Mouse (Mus musculus) heart, embryonic 15.5 days (tissue): ENCODE measurements at regions not wholly inside any gene's neighbourhood (a gene's known extent, or its start where the extent isn't known, plus 50 kb on each side); places are given as distances from the start of the nearest gene placed in this dataset.

Experiments used
- ATAC-seq: fragments of 200-750 bp; cut with Nextera tagmentation; replicated peaks from 2 replicates; pipeline ENCODE4 v1.8.0; 2017; ENCODE audit warnings: low read depth, moderate TSS enrichment; ENCODE audit not compliant: insufficient number of reproducible peaks, insufficient read depth, low FRiP score
- H3K27ac ChIP-seq: fragments of 300-500 bp; sonication (generic); 2 replicates; pipeline ENCODE4 v1.5.1; 2015; ENCODE audit warnings: mild to moderate bottlenecking, inconsistent platforms
- H3K27me3 ChIP-seq: fragments of 300-500 bp; sonication (generic); 2 replicates; pipeline ENCODE4 v1.6.1; 2015; ENCODE audit warnings: inconsistent platforms
- H3K36me3 ChIP-seq: fragments of 300-500 bp; sonication (generic); 2 replicates; pipeline ENCODE4 v1.6.1; 2015; ENCODE audit warnings: mild to moderate bottlenecking, inconsistent platforms
- H3K4me1 ChIP-seq: fragments of 300-500 bp; sonication (generic); replicated peaks from 2 replicates; pipeline ENCODE4 v1.6.1; 2015; ENCODE audit warnings: inconsistent platforms
- H3K4me2 ChIP-seq: fragments of 300-500 bp; sonication (generic); 2 replicates; pipeline ENCODE4 v1.6.1; 2015; ENCODE audit warnings: inconsistent platforms, mild to moderate bottlenecking, moderate library complexity
- H3K4me3 ChIP-seq: fragments of 300-500 bp; sonication (generic); 2 replicates; pipeline ENCODE4 v1.5.1; 2015; ENCODE audit warnings: mild to moderate bottlenecking, inconsistent platforms
- H3K9ac ChIP-seq: fragments of 300-500 bp; sonication (generic); 2 replicates; pipeline ENCODE4 v1.6.1; 2015; ENCODE audit warnings: mild to moderate bottlenecking, inconsistent platforms
- H3K9me3 ChIP-seq: fragments of 300-500 bp; sonication (generic); replicated peaks from 2 replicates; pipeline ENCODE4 v1.6.1; 2016; ENCODE audit warnings: inconsistent platforms
- WGBS: fragments of 180-500 bp; shearing (Covaris S2); methylation state at CpG from one replicate; pipeline ENCODE4 v1.1.7; 2015; ENCODE audit warnings: mixed read lengths; 5-methylcytosine and 5-hydroxymethylcytosine counted together

DNA sequence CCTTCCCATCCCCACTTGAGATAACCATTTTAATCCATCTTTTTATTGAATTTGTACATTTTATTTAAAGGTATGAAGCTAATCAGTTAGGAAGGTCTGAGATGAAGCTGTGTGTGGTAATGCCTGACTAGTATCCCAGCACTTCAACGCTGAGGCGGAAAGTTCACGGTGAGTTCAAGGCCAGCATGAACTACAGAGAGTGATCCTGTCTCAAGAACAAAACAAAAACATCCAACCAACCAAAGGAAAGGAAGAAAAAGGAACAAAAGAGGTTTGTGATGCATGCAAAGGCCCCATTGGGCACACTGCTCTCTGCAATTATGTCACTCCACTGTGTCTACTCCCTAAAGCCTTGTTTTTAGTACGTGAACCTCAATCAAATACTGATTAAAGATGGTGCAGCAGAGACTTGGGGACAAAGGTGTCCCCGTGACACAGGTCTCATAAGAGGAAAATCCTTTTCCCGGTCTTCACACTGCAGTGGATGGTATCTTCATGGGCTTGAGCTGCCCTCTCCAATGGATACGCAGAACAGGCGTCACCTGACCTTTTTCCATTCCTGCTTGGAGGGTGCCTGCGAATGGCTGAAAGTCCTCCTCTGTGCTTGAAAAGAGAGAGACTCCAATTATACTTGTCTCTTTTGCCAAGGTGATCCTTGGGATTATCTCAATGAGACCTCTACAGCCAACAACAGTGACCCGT is 108.2 kb downstream of the Gm9376 start:
- H3K4me1 ChIP-seq: no peaks in the 10 kb centered on the region
- no peak for ATAC-seq
- H3K9ac ChIP-seq: no peak overlapping the region
- H3K36me3 ChIP-seq: no peaks in the 10 kb centered on the region
- H3K27me3 ChIP-seq: peaks cover 3% of the 10 kb centered on the region; the same call in 1 of the 2 replicates
- no peak overlapping the region for H3K4me3 ChIP-seq
- H3K27ac ChIP-seq: no peak overlapping the region
- H3K4me2 ChIP-seq: no peak overlapping the region
- 85% methylated on average over 10 of the region's 10 CpGs for WGBS
- no peaks in the 10 kb centered on the region for H3K9me3 ChIP-seq

DNA sequence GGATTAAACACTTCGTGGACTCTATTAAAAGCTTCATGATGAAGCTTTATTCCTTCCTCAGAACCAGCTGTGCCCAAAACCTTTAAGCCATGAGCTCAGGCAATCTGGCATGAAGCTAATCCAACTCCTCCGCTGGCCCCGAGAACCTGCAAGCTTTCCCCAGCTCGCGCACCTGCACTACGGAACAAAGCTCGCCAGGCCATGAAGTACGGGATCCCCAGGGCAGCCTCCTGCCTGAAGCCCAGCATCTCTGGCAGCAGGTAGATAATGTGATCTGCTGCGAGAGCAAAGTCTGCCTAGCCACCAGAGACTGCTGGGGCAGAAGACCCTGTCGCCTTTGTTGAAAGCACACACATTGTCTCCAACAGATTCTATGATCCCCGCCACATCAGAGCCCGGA is 108.9 kb downstream of the Gm9376 start:
- no peak for ATAC-seq
- Histone ChIP-seq H3K4me2 (no peak overlapping the region), H3K9ac (no peak overlapping the region), H3K9me3 (no peaks in the 10 kb centered on the region), H3K4me3 (no peak overlapping the region), H3K27me3 (no peaks in the 10 kb centered on the region), H3K4me1 (no peaks in the 10 kb centered on the region), H3K36me3 (no peaks in the 10 kb centered on the region), H3K27ac (no peak overlapping the region)
- 92% methylated on average over 12 of the region's 12 CpGs for WGBS

DNA sequence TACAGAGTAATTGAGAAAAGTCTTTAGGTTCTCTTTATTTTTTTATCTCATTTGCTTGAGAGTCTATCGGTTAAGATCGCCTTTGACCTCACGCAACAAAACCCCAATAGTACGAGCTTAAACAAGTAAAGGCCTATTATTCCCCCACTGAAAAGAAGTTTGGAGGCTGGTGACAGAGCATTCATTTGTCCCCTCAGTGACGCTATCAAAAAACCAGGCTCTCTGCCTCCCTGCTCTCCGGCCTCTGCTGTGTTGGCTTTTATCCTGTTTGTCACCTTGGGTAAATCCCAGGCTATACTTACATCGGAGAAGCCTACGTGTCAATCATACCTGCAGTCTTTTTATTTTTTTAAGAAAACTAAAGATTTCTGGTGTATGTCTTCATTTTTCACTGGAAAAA is 112.9 kb downstream of the Gm9376 start:
- Histone ChIP-seq H3K36me3 (no peaks in the 10 kb centered on the region), H3K27ac (no peak overlapping the region), H3K4me2 (no peak overlapping the region), H3K4me3 (no peak overlapping the region), H3K9ac (no peak overlapping the region), H3K27me3 (no peaks in the 10 kb centered on the region), H3K4me1 (no peaks in the 10 kb centered on the region), H3K9me3 (no peaks in the 10 kb centered on the region)
- WGBS: 83% methylated on average over 8 of the region's 8 CpGs
- ATAC-seq: no peak

DNA sequence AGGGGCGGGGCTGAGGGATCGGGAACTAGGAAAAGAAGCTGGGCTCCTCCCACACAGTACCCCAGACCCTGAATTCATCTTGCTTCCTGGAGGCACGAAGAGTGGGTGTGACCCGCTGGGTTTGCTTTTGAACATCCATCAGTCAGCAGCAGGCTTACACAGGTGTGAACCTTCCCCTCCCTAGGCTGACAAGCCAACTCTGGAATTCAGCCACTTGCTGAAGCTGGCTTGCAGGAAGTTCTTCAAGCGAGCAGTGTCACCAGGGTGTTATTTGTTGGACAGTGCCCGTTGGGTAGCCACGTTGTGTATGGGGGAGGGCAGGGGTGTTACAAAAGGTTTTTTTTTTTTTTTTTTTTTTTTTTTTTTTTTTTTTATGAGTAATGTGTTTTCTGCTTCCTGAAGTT is 118.8 kb downstream of the Gm9376 start:
- H3K9me3 ChIP-seq: no peaks in the 10 kb centered on the region
- no peak overlapping the region for H3K9ac ChIP-seq
- peak overlapping the region; percentile 64 for H3K4me2 ChIP-seq
- H3K27me3 ChIP-seq: no peaks in the 10 kb centered on the region
- no peaks in the 10 kb centered on the region for H3K36me3 ChIP-seq
- H3K4me3 ChIP-seq: peak overlapping the region; percentile 35
- WGBS: 7% methylated on average over 7 of the region's 7 CpGs
- no peak overlapping the region for H3K27ac ChIP-seq
- H3K4me1 ChIP-seq: peaks cover 8% of the 10 kb centered on the region; the same call in 1 of the 2 replicates
- ATAC-seq: peak; percentile 64; the same call in 1 of the 2 replicates

DNA sequence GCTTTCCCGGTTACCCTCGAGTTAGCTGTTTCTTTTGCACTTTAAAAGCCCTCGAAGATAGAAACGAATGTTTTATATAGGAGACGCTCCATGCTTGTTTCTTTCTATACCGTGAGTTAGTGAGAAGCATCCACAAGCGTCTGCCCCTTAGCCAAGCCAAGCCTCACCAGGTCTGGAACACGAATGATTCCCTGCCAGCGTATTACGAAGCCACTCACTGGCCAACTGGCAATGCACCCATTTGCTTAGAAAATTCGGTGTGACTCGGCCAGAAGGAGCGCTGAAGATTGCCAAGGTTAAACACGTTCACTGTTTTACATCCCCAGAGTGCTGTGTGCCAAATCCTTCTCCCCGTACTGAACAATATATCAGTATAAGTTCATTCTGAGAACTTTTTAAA is 121.3 kb downstream of the Gm9376 start:
- Histone ChIP-seq H3K36me3 (no peaks in the 10 kb centered on the region), H3K27ac (no peak overlapping the region), H3K4me3 (no peak overlapping the region), H3K9me3 (no peaks in the 10 kb centered on the region), H3K4me2 (no peak overlapping the region), H3K9ac (no peak overlapping the region), H3K4me1 (peaks cover 8% of the 10 kb centered on the region; the same call in 1 of the 2 replicates), H3K27me3 (no peaks in the 10 kb centered on the region)
- 79% methylated on average over 15 of the region's 15 CpGs for WGBS
- ATAC-seq: no peak

DNA sequence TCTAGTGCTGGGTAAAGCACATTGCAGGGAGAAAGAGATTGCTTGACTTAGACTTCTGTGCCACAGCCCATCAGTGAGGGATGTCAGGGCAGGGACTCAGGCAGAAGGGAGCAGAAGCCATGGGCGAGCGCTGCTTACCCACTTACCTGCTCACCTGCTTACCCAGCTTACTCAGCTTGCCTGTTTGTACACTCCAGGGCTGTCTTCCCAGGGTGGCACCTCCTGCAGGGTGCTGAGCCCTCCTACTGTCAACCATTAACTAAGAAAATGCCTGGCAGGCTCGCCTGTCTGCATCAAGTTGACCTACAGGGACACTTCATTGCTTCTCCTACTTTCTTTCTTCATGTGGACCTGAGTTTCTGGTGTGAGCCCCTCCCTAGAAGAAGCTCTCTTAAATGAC is 124.0 kb downstream of the Gm9376 start:
- Histone ChIP-seq H3K36me3 (no peaks in the 10 kb centered on the region), H3K27me3 (no peaks in the 10 kb centered on the region), H3K9me3 (no peaks in the 10 kb centered on the region), H3K4me1 (0 out of 2 replicates have a peak, but pooled peaks cover 3% of the 10 kb centered on the region), H3K9ac (no peak overlapping the region), H3K27ac (no peak overlapping the region), H3K4me3 (no peak overlapping the region), H3K4me2 (no peak overlapping the region)
- WGBS: 63% methylated on average over 3 of the region's 3 CpGs
- no peak for ATAC-seq

DNA sequence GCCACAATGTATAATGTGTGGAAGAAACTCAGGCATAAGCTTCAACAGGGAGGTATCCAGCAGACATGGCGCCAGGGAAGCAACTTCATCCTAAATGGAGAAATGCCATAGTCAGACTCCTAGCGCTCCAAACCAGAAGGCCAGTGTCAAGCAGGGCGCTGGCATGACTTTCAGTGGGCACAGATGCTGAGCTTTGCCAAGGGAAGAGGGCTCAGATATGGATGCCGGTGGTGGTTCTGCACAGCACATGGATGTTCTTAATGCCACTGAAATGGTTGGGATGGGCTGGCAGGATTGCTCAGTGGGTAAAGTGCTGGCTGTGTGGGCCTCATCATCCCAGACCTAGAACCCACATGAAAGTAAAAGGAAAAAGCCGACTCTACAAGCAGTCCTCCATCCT is 124.8 kb downstream of the Gm9376 start:
- Histone ChIP-seq H3K4me3 (no peak overlapping the region), H3K27me3 (no peaks in the 10 kb centered on the region), H3K9me3 (no peaks in the 10 kb centered on the region), H3K4me2 (no peak overlapping the region), H3K27ac (no peak overlapping the region), H3K4me1 (no peaks in the 10 kb centered on the region), H3K9ac (no peak overlapping the region), H3K36me3 (no peaks in the 10 kb centered on the region)
- WGBS: 92% methylated on average over 5 of the region's 5 CpGs
- no peak for ATAC-seq

DNA sequence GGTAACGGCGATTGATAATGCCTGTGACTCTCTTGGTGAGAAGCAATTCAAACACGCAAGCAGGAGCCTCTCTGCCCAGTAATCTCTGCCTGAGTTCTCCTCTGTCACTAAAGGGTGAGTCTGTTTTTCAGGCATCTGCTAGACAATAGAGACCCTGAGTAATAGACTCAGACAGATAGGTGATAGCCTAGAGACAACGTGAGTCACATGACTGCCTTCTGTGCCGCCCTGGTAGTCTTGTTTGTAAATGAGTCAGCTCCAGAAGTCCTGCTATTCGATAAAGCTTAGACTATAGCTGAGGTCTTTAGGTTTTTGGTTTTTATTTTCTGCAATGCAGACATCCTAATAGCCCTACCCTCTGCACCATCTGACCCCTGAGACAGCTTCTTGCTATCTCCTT is 126.9 kb downstream of the Gm9376 start:
- no peaks in the 10 kb centered on the region for H3K36me3 ChIP-seq
- no peak for ATAC-seq
- no peaks in the 10 kb centered on the region for H3K27me3 ChIP-seq
- H3K4me1 ChIP-seq: no peaks in the 10 kb centered on the region
- no peak overlapping the region for H3K4me2 ChIP-seq
- no peak overlapping the region for H3K27ac ChIP-seq
- H3K9ac ChIP-seq: no peak overlapping the region
- H3K9me3 ChIP-seq: no peaks in the 10 kb centered on the region
- 47% methylated on average over 6 of the region's 6 CpGs for WGBS
- no peak overlapping the region for H3K4me3 ChIP-seq

DNA sequence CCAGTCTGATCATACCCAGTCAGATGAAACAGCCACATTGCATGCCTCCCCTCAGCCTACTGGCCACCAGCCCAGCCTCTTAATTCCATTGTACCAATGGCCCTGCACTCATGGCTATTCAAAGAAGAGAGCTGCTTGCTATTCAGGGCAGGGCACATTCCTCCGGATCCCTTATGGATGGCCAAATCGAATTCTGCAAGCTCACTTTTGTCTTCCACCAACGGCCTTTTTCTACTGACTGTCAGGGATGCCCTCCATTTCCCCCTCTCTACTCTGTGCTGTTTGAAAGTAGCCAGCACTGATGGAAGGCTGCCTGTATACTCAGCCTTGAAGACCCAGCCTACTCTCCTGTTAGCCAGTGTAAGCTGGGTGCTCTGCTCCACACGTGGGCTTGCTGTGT is 147.5 kb downstream of the Gm9376 start:
- no peak overlapping the region for H3K4me3 ChIP-seq
- no peak overlapping the region for H3K27ac ChIP-seq
- 72% methylated on average over 4 of the region's 4 CpGs for WGBS
- ATAC-seq: no peak
- no peaks in the 10 kb centered on the region for H3K36me3 ChIP-seq
- no peaks in the 10 kb centered on the region; the same call in 1 of the 2 replicates for H3K27me3 ChIP-seq
- no peaks in the 10 kb centered on the region for H3K9me3 ChIP-seq
- no peaks in the 10 kb centered on the region for H3K4me1 ChIP-seq
- H3K9ac ChIP-seq: no peak overlapping the region
- no peak overlapping the region for H3K4me2 ChIP-seq

DNA sequence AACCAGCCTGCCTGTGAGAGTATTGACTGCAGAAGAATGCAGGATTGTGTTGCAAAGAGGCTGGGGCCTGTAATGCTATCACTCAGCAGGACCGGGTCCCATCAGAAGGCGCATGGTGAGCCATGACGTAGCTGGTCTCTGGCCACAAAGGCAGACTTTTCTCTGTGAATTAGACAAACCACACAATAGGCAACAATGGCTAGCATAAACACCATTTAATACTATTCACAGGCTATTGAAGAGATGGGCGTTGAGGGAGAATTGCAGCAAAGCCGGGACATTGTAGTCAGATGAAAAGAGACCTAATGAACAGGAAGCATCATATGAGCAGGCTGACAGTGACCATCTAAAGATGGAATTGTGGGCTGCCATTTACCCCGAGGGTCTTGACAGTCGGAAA is 149.4 kb downstream of the Gm9376 start:
- H3K4me2 ChIP-seq: no peak overlapping the region
- no peak for ATAC-seq
- 73% methylated on average over 7 of the region's 7 CpGs for WGBS
- no peaks in the 10 kb centered on the region for H3K9me3 ChIP-seq
- no peak overlapping the region for H3K9ac ChIP-seq
- peaks cover 1% of the 10 kb centered on the region; the same call in 1 of the 2 replicates for H3K27me3 ChIP-seq
- H3K4me3 ChIP-seq: no peak overlapping the region
- no peaks in the 10 kb centered on the region; the same call in 1 of the 2 replicates for H3K4me1 ChIP-seq
- H3K36me3 ChIP-seq: no peaks in the 10 kb centered on the region
- H3K27ac ChIP-seq: no peak overlapping the region

DNA sequence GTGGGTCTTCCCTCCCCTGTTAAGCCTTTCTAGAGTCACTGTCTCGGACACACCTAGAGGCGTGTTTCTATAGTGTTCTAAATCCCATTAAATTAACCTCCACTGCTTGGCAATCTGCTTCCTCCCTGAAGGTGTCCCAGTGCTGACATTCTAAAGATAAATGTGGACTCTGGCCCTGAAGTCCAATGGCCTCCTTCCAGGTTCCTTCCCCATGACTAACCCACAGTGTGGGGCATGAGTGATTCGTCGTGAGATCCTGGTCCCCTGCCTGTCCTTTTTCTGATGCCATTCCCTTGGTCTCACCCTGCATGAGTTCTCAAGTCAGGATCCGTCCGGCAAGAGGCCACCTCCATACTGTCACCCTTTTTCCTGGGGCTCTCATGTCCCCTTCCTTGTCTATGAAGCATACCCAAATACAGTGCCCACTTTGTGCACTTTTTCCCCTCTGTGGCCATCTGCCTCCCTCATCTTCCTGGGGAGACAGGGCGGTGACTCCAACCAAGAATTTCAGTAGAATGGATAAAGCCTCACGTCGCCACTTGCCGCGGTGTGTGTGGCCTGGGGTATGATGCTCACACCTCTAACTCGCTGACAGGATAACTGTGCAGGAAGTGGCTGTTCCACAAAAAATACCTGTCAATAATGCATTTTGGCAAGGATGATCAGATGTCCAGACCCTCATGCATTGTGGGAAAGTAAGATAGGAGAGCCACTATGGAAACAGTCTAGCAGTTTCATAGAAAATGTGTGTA is 152.9 kb downstream of the Gm9376 start:
- 0 out of 2 replicates have a peak, but pooled peaks cover 13% of the 10 kb centered on the region for H3K27me3 ChIP-seq
- no peak overlapping the region for H3K27ac ChIP-seq
- H3K9ac ChIP-seq: no peak overlapping the region
- H3K9me3 ChIP-seq: no peaks in the 10 kb centered on the region
- ATAC-seq: 0 out of 2 replicates have a peak, but pooled peaks have one; percentile 45
- H3K4me3 ChIP-seq: no peak overlapping the region
- peaks cover 8% of the 10 kb centered on the region for H3K4me1 ChIP-seq
- 65% methylated on average over 12 of the region's 12 CpGs for WGBS
- H3K36me3 ChIP-seq: no peaks in the 10 kb centered on the region
- no peak overlapping the region for H3K4me2 ChIP-seq
